Mouse (Mus musculus): Measurements from ENCODE around the gene Krt34. TPM values are rescaled to one million over a fixed set of nuclear protein-coding genes. Genes with fewer than 3 reads are reported as not detected.

Gene Krt34
- polyA plus RNA-seq, 1 experiment: not detected

DNA sequence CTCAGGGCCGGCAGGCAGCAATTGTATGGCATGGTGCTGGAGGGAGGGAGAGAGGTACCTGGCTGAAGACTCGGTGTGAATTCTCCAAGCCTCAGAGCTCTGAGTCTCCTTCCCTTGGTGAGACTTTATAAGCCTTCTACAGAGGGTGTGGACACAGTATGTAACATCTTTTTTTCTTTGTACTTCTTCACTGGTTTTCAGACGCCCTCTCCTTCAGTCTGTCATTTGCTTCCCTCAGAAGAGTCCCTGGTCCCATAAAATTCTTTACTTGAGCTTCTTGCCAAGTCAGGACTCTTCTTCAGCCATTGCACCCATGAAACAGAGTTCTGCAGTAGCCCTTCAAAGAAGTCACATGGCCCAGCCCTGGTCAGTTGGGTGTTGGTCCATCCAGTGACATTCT is 9.1 kb upstream of the Krt34 start, which contains the start of gene Krt31:
Gene Krt31, minus strand, starts transcription at position 101 of the 400 bp plus-strand sequence.
- no peaks in the 10 kb centered on the region for H3K4me1 ChIP-seq (ENCODE audit: control insufficient read depth, insufficient read depth, low read length)
- no peak for TF ChIP-seq CTCF (IDR thresholded peaks at IDR 0.05; ENCODE audit: insufficient read depth, low read depth, low read length)
- no peak for TF ChIP-seq POLR2A (IDR thresholded peaks at IDR 0.05; ENCODE audit: insufficient read depth, low read depth, low read length)
- no peak within 1 kb of the TSS for H3K4me3 ChIP-seq (ENCODE audit: insufficient read depth, low read depth, low read length)
- WGBS: 93% methylated on average over 3 of the region's 3 CpGs
- H3K27ac ChIP-seq (ENCODE audit: insufficient read depth, low read depth, low read length): no peak within 1 kb of the TSS

DNA sequence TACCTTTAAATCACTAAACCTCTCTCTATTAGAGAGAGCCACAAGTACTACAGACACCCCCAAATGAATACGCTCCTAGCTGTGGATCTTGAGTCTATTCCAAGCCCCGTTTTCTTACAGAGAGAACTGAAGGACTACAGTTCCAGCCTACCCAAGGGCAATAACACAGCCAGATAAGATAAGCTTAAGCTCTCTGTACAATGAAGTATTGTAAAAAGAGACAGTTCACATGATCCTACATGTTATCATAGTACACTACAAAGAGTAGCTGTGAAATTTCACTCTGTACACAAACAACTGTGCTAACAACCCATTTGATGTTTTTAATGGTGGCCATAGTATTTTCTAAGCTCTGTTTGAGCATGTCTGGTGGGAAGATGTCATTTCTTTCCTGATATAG is 5.8 kb upstream of the Krt34 start:
- WGBS: 88% methylated on average over 2 of the region's 2 CpGs
- H3K4me1 ChIP-seq (ENCODE audit: control insufficient read depth, insufficient read depth, low read length): no peaks in the 10 kb centered on the region
- no peak overlapping the region for H3K4me3 ChIP-seq (ENCODE audit: insufficient read depth, low read depth, low read length)
- TF ChIP-seq CTCF (IDR thresholded peaks at IDR 0.05; ENCODE audit: insufficient read depth, low read depth, low read length) (no peak), POLR2A (IDR thresholded peaks at IDR 0.05; ENCODE audit: insufficient read depth, low read depth, low read length) (no peak)
- H3K27ac ChIP-seq (ENCODE audit: insufficient read depth, low read depth, low read length): no peak overlapping the region

DNA sequence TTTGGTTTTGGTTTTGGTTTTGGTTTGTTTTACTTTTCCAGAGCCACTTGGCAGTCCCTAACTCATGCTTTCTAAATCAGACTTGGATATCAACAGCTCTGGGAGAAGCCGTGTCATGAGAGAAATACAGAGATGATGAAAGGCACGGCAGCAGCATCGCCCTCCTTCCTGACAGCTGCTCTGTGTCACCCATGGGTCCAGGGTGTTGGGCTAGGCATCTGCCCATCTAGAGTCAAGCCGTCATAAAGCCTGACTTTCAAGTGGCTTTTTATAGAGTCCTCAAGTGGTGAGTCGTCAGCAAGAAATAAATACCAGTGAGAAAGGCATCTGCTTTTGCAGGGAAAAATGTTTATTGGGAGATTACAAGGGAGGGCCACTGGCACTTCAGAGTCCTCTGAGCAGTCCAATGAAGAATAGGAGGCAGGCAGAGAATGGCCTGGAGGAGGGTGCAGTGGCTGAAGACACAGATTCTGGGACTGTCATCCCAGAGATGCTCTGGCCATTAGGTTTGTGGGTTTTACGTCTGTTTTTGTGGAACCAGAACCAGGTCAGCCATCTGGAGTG is 5.0 kb upstream of the Krt34 start:
- Histone ChIP-seq H3K27ac (ENCODE audit: insufficient read depth, low read depth, low read length) (no peak overlapping the region), H3K4me3 (ENCODE audit: insufficient read depth, low read depth, low read length) (no peak overlapping the region), H3K4me1 (ENCODE audit: control insufficient read depth, insufficient read depth, low read length) (no peaks in the 10 kb centered on the region)
- TF ChIP-seq CTCF (IDR thresholded peaks at IDR 0.05; ENCODE audit: insufficient read depth, low read depth, low read length): no peak
- TF ChIP-seq POLR2A (IDR thresholded peaks at IDR 0.05; ENCODE audit: insufficient read depth, low read depth, low read length): no peak
- 88% methylated on average over 6 of the region's 6 CpGs for WGBS

DNA sequence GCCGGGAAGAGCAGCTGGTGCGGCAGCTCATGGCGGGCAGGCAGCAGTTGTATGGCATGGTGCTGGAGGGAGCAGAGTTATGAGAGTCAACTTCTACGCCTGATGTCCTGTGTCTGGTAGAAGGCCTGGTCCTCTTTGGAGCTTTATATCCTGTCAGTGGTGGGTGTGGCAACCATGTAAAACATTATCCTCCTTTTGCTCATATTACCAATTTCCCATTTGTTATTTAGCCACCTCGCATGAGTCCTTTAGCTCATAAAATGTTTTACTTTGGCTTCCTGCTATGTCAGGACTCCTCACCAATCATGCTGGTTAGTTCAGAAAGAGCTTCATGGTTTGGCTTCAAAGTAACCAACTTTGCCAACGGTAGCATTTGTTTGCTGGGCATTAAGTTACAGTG is 11.6 kb downstream of the Krt34 start, which contains the start of gene Krt33b:
Gene Krt33b, minus strand, starts transcription at position 101 of the 400 bp plus-strand sequence.
- H3K4me1 ChIP-seq (ENCODE audit: control insufficient read depth, insufficient read depth, low read length): no peaks in the 10 kb centered on the region
- 96% methylated on average over 6 of the region's 6 CpGs for WGBS
- TF ChIP-seq CTCF (IDR thresholded peaks at IDR 0.05; ENCODE audit: insufficient read depth, low read depth, low read length): no peak
- no peak for TF ChIP-seq POLR2A (IDR thresholded peaks at IDR 0.05; ENCODE audit: insufficient read depth, low read depth, low read length)
- H3K27ac ChIP-seq (ENCODE audit: insufficient read depth, low read depth, low read length): no peak within 1 kb of the TSS
- H3K4me3 ChIP-seq (ENCODE audit: insufficient read depth, low read depth, low read length): no peak within 1 kb of the TSS

DNA sequence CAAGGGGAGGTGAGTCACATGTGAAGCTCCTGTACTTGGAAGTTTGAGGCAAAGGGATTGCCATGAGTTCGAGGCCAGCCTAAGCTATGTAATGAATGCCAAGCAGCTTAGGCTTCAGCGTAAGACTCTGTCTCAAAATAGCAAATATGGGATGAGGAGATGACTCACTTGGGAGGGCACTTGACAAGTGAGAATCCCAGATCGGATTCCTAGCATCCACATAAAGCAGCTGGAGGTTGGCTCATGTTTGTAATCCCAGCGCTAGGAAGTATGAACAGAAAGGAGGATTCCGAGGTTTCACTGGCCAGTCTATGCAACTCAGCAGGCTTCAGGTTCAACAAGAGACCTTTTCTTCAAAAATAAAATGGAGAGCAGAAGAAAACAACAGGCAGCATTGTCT is 19.9 kb downstream of the Krt34 start:
- no peak for TF ChIP-seq CTCF (IDR thresholded peaks at IDR 0.05; ENCODE audit: insufficient read depth, low read depth, low read length)
- no peak for TF ChIP-seq POLR2A (IDR thresholded peaks at IDR 0.05; ENCODE audit: insufficient read depth, low read depth, low read length)
- no peak overlapping the region for H3K4me3 ChIP-seq (ENCODE audit: insufficient read depth, low read depth, low read length)
- 51% methylated on average over 5 of the region's 5 CpGs for WGBS

DNA sequence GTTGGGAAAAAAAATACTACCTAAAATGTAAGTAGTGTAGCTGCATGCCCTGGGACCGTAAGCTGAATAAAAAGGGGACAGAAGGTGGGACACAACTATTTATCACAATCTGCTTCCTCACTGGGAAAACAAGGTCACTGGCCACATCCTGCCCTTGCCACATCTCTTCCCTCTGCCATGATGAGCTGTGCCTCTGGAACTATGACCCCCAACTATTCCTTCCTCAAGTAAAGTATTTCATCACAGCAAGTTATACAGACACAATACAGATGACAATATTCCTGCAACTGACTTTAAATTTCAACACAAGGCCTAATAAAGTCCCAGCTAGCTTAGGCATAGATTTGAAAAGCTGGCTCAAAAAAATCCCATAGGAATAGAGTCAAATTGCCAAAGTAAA is 21.9 kb downstream of the Krt34 start:
- no peak for TF ChIP-seq POLR2A (IDR thresholded peaks at IDR 0.05; ENCODE audit: insufficient read depth, low read depth, low read length)
- TF ChIP-seq CTCF (IDR thresholded peaks at IDR 0.05; ENCODE audit: insufficient read depth, low read depth, low read length): no peak
- Histone ChIP-seq H3K4me3 (ENCODE audit: insufficient read depth, low read depth, low read length) (no peak overlapping the region), H3K27ac (ENCODE audit: insufficient read depth, low read depth, low read length) (no peak overlapping the region), H3K4me1 (ENCODE audit: control insufficient read depth, insufficient read depth, low read length) (no peaks in the 10 kb centered on the region)
- WGBS: 97% methylated on average over 1 of the region's 1 CpGs

More for the DNA sequence above, 19.9 kb downstream of the Krt34 start:
- Histone ChIP-seq H3K4me1 (ENCODE audit: control insufficient read depth, insufficient read depth, low read length) (no peaks in the 10 kb centered on the region), H3K27ac (ENCODE audit: insufficient read depth, low read depth, low read length) (no peak overlapping the region)

DNA sequence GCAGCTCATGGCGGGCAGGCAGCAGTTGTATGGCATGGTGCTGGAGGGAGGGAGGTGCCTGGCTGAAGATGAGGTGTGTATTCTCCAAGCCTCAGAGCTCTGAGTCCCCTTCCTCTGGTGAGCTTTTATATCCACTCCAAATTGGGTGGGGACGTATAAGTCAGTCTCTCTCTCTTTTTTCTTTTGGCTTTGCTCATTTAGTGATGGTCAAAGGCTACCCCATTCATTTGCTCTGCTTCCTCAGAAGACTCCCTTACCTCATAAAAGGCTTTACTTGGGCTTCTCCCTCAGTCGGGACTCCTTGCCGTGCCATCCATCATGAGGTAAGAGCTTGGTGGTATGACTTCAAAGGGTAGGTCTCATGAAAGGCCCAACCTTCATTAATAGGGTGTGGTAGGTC is 25.2 kb downstream of the Krt34 start, which contains the start of gene Krt33a:
Gene Krt33a, minus strand, starts transcription at position 101 of the 400 bp plus-strand sequence.
- Histone ChIP-seq H3K4me1 (ENCODE audit: control insufficient read depth, insufficient read depth, low read length) (no peaks in the 10 kb centered on the region), H3K4me3 (ENCODE audit: insufficient read depth, low read depth, low read length) (no peak within 1 kb of the TSS), H3K27ac (ENCODE audit: insufficient read depth, low read depth, low read length) (no peak within 1 kb of the TSS)
- TF ChIP-seq CTCF (IDR thresholded peaks at IDR 0.05; ENCODE audit: insufficient read depth, low read depth, low read length) (no peak), POLR2A (IDR thresholded peaks at IDR 0.05; ENCODE audit: insufficient read depth, low read depth, low read length) (no peak)
- 91% methylated on average over 4 of the region's 4 CpGs for WGBS

DNA sequence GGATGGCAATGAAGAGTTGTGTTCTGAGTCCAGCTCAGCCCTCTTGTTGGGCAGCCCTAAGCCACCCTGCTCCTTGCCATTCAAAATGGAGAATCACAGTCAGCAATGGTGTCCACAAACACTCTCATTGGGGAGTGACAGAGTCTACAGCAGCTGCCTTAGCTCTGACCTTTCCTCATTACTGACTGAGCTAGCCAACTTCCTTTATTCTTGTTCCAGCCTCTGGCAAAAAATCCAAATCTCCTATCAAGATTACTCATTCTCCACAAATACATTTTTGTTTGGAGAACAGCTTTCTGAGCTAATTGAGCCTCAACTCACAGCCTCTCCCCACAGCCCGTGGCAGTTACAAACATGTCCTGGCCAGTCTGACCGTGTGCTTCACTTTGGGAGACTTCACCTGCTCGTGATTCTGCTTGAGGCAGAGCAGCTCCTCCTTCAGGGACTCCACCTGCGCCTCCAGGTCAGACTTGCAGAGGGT is 27.6 kb downstream of the Krt34 start:
- 68% methylated on average over 4 of the region's 4 CpGs for WGBS
- Histone ChIP-seq H3K4me1 (ENCODE audit: control insufficient read depth, insufficient read depth, low read length) (no peaks in the 10 kb centered on the region), H3K27ac (ENCODE audit: insufficient read depth, low read depth, low read length) (no peak overlapping the region), H3K4me3 (ENCODE audit: insufficient read depth, low read depth, low read length) (no peak overlapping the region)
- TF ChIP-seq CTCF (IDR thresholded peaks at IDR 0.05; ENCODE audit: insufficient read depth, low read depth, low read length) (no peak), POLR2A (IDR thresholded peaks at IDR 0.05; ENCODE audit: insufficient read depth, low read depth, low read length) (no peak)

DNA sequence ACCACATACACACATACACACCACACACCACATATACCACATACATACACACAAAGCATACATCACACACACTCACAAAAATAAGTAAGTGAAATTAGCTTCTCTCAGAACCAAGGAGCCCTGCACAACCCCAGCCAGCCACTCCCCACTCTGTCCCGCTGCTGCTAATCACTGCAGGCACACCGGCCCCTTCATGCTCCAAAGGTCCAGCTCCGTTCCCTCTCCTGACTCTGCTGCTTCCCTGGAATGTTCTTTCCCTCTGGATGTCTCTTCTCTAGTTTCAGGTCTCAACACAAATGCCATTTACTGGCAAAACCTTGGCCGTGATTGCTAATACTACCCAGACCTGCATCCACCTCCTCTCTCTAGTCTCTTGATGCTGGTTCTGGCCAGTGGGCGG is 30.7 kb downstream of the Krt34 start:
- H3K4me1 ChIP-seq (ENCODE audit: control insufficient read depth, insufficient read depth, low read length): no peaks in the 10 kb centered on the region
- TF ChIP-seq CTCF (IDR thresholded peaks at IDR 0.05; ENCODE audit: insufficient read depth, low read depth, low read length) (no peak), POLR2A (IDR thresholded peaks at IDR 0.05; ENCODE audit: insufficient read depth, low read depth, low read length) (no peak)
- WGBS: 86% methylated on average over 5 of the region's 5 CpGs
- H3K4me3 ChIP-seq (ENCODE audit: insufficient read depth, low read depth, low read length): no peak overlapping the region
- no peak overlapping the region for H3K27ac ChIP-seq (ENCODE audit: insufficient read depth, low read depth, low read length)
